Mouse (Mus musculus): ENCODE results near the gene Faah. TPM values are rescaled to one million over a fixed set of nuclear protein-coding genes. Genes with fewer than 3 reads are reported as not detected.

Faah gene
- polyA plus RNA-seq, 1 experiment: 104 TPM

Other genes with a start within 250 kb of the Faah start
- 0.19 and 0.20 TPM in 2 replicates for gene Tex38, start 236.9 kb downstream of the Faah start, polyA plus RNA-seq (2012; rRNA removed)
- 65.8 and 66.9 TPM in 2 replicates for gene Atpaf1, start 233.1 kb downstream of the Faah start, polyA plus RNA-seq (2012; rRNA removed)
- 10.9 and 11.5 TPM in 2 replicates for gene Mob3c, start 189.8 kb downstream of the Faah start, polyA plus RNA-seq (2012; rRNA removed)
- gene Mknk1, start 178.7 kb downstream of the Faah start, polyA plus RNA-seq (2012; rRNA removed): 60.8 and 70.3 TPM in 2 replicates
- gene Kncn, start 133.5 kb downstream of the Faah start, polyA plus RNA-seq (2012; rRNA removed): 0.16 and 0.32 TPM in 2 replicates
- 0.08 and 0.16 TPM in 2 replicates for gene 6430628N08Rik, start 127.3 kb downstream of the Faah start, polyA plus RNA-seq (2012; rRNA removed)
- 0.06 and 0.12 TPM in 2 replicates for gene Dmbx1, start 78.0 kb downstream of the Faah start, polyA plus RNA-seq (2012; rRNA removed)
- 8.3 and 9.7 TPM in 2 replicates for gene Nsun4, start 36.0 kb upstream of the Faah start, polyA plus RNA-seq (2012; rRNA removed)
- 645 and 649 TPM in 2 replicates for gene Uqcrh, start 57.1 kb upstream of the Faah start, polyA plus RNA-seq (2012; rRNA removed)
- gene Lrrc41, start 57.3 kb upstream of the Faah start, polyA plus RNA-seq (2012; rRNA removed): 34.7 and 34.8 TPM in 2 replicates
- gene Rad54l, start 105.8 kb upstream of the Faah start, polyA plus RNA-seq (2012; rRNA removed): 0.86 and 0.94 TPM in 2 replicates
- gene Pomgnt1, start 105.9 kb upstream of the Faah start, polyA plus RNA-seq (2012; rRNA removed): 66.6 and 77.5 TPM in 2 replicates
- 11.3 and 12.1 TPM in 2 replicates for gene Lurap1, start 133.4 kb upstream of the Faah start, polyA plus RNA-seq (2012; rRNA removed)
- gene Tspan1, start 149.7 kb upstream of the Faah start, polyA plus RNA-seq (2012; rRNA removed): 0.20 and 0.23 TPM in 2 replicates
- not detected in 2 replicates for gene 1700042G07Rik, start 155.4 kb upstream of the Faah start, polyA plus RNA-seq (2012; rRNA removed)
- gene Gm49337, start 155.5 kb upstream of the Faah start, polyA plus RNA-seq (2012; rRNA removed): 0.14 TPM in 1 of 2 replicates, not detected in the other
- gene Pik3r3, start 203.7 kb upstream of the Faah start, polyA plus RNA-seq (2012; rRNA removed): 40.4 and 44.9 TPM in 2 replicates